Mouse (Mus musculus) C2C12 (cell line): ENCODE measurements at regions not wholly inside any gene's neighbourhood (a gene's known extent, or its start where the extent isn't known, plus 50 kb on each side); places are given as distances from the start of the nearest gene placed in this dataset.

Experiments
- CEBPB ChIP-seq: IDR thresholded peaks from one replicate; pipeline ENCODE4 v1.6.1; 2011; ENCODE audit warnings: low read depth, mild to moderate bottlenecking, control low read depth, moderate library complexity
- CTCF ChIP-seq: IDR thresholded peaks from one replicate; pipeline ENCODE4 v1.5.1; 2011; ENCODE audit not compliant: control insufficient read depth, insufficient read depth, insufficient read length
- FOSL1 ChIP-seq: IDR thresholded peaks from one replicate; pipeline ENCODE4 v1.8.0; 2011; ENCODE audit warnings: mild to moderate bottlenecking, low read length; ENCODE audit not compliant: poor library complexity, insufficient read depth, severe bottlenecking
- MAX ChIP-seq: IDR thresholded peaks from one replicate; pipeline ENCODE4 v1.6.1; 2011; ENCODE audit warnings: mild to moderate bottlenecking, control low read depth
- USF1 ChIP-seq: IDR thresholded peaks from one replicate; pipeline ENCODE4 v1.6.1; 2011; ENCODE audit warnings: low read depth, mild to moderate bottlenecking, control low read depth, moderate library complexity

GRCm38 (mm10) chr12:16043466-16044214 lies 226.9 kb upstream of the Trib2 start:
- TF ChIP-seq CTCF: no peak
- no peak for TF ChIP-seq MAX
- no peak for TF ChIP-seq CEBPB
- TF ChIP-seq USF1: no peak
- no peak for TF ChIP-seq FOSL1
